Mouse (Mus musculus): Measurements from ENCODE around the gene Wdr93. TPM values are rescaled to one million over a fixed set of nuclear protein-coding genes. Genes with fewer than 3 reads are reported as not detected.
A peak's percentile ranks its signal among the peaks of the same experiment; 100 is the strongest.

The Wdr93 gene
- total and polyA plus RNA-seq, 2 experiments from 2014 or later, result 0.27 to 0.32 TPM

DNA sequence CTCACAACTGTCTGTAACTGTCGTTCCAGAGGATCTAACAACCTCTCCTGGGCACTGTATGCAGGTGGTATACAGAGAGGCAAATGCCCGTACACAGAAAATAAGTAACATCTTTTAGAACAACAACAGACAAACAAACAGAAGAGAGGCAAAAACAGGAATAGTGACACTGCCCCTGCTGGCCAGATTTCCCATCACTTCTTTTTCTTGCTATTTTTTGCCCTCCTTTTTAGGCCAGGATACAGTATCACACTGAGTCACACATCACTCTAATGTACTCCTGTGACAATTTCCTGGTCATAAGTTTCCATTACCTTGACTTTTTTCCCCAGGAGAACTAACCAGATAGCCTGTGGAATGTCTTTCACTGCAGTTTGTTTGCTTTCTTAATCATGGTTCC lies 13.4 kb downstream of the Wdr93 start:
- no peak for DNase-seq (ENCODE audit: low spot score)
- H3K4me3 ChIP-seq (ENCODE audit: low read depth, low read length), result no peak overlapping the region
- H3K9ac ChIP-seq (replicated peaks; ENCODE audit: low read length, poor library complexity, severe bottlenecking), result no peak overlapping the region
- no peak overlapping the region for H3K4me2 ChIP-seq (ENCODE audit: low read depth, low read length, poor library complexity, severe bottlenecking)
- H3K4me1 ChIP-seq (ENCODE audit: insufficient read depth, low read length), result no peaks in the 10 kb centered on the region
- H3K27me3 ChIP-seq (ENCODE audit: insufficient read depth, low read length), result no peaks in the 10 kb centered on the region
- peak; percentile 38 for TF ChIP-seq CTCF (IDR thresholded peaks at IDR 0.05)
- WGBS, result 56% methylated on average over 2 of the region's 2 CpGs
- H3K9me3 ChIP-seq (ENCODE audit: low read length), result no peaks in the 10 kb centered on the region
- ATAC-seq (ENCODE audit: low FRiP score), result no peak
- no peak overlapping the region for H3K27ac ChIP-seq (ENCODE audit: low read depth, low read length)
- no peaks in the 10 kb centered on the region for H3K36me3 ChIP-seq (ENCODE audit: insufficient read depth, low read length)

DNA sequence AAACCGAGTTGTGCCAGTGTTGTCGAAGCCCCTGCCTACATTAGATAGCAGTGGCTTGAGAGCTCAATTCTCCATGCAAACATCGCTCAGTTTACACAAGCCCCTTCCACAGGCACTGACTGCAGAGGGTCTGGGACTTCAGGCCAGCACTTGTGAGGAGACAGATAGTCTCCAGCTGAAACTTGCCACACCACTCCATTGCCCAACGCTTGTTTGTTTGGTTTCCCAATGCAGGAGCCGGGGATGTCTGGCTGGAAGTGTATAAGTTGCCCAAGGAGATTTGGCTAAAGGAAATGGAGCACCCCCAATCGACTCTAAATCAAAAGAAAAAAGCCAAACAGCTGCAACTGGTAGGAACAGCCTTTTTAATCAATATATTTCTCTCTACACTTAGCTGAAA lies 15.2 kb downstream of the Wdr93 start:
- no peak overlapping the region for H3K9ac ChIP-seq (replicated peaks; ENCODE audit: low read length, poor library complexity, severe bottlenecking)
- no peak overlapping the region for H3K4me2 ChIP-seq (ENCODE audit: low read depth, low read length, poor library complexity, severe bottlenecking)
- no peaks in the 10 kb centered on the region for H3K4me1 ChIP-seq (ENCODE audit: insufficient read depth, low read length)
- 77% methylated on average over 6 of the region's 6 CpGs for WGBS
- no peak overlapping the region for H3K4me3 ChIP-seq (ENCODE audit: low read depth, low read length)
- no peaks in the 10 kb centered on the region for H3K36me3 ChIP-seq (ENCODE audit: insufficient read depth, low read length)
- DNase-seq (ENCODE audit: low spot score) (no peak), ATAC-seq (ENCODE audit: low FRiP score) (no peak)
- no peak overlapping the region for H3K27ac ChIP-seq (ENCODE audit: low read depth, low read length)
- H3K9me3 ChIP-seq (ENCODE audit: low read length), result no peaks in the 10 kb centered on the region
- H3K27me3 ChIP-seq (ENCODE audit: insufficient read depth, low read length), result no peaks in the 10 kb centered on the region
- TF ChIP-seq CTCF (IDR thresholded peaks at IDR 0.05), result no peak

DNA sequence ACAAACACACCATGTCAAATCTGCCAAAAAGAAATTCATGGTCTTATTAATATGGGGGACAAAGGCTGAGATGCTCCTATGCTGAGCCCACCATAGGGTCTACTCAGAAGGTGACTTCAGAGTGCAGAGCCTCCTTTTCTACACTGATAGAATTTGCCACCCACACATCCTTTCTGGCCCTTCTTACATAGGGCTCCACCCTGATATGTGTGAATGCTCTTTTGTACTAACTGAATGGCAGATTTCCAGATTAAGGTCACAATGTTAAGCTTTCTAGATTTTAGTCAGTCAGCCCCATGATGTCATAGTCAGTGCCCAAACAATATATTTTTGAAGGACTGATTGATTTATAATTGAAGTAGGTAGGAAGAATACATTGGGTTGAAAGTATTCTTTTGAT lies 16.8 kb downstream of the Wdr93 start:
- TF ChIP-seq CTCF (IDR thresholded peaks at IDR 0.05), result no peak
- H3K27ac ChIP-seq (ENCODE audit: low read depth, low read length), result no peak overlapping the region

DNA sequence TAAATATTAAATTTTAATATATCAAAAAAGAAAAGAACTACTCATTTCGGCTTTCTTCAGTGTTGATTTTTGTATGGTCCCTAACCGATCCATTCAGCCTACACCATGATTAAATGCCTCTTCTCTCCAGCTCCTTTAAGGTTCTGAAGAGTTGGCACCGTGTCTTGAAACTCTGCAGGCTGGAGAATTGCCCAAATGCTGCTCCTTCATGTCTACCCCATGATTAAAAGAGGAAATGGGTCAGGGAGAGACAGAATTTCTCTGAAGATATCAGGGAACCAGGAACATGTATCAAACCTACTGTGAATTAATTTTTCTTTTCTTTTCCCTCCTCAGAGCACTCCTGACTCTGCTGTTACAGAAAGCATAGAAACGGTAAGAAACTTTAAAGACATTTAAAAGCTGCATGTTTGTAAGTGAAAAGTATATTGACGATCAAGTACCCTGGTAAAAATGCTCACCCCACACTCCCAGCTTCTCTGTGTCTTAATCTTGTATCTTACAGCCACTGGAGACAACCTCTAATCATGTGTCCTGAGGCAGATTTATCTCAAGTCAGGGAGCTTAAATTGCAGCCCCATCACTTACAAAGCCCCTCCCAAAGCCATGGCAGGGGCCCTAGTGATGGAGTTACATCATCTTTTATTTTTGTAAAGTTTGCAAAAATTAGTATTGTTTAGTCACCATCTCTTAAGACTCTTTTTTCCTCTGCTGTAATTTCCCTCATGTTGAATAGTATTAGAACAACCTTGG lies 18.3 kb downstream of the Wdr93 start:
- ATAC-seq (ENCODE audit: low FRiP score), result no peak
- TF ChIP-seq CTCF (IDR thresholded peaks at IDR 0.05), result no peak
- no peaks in the 10 kb centered on the region for H3K36me3 ChIP-seq (ENCODE audit: insufficient read depth, low read length)
- no peak overlapping the region for H3K9ac ChIP-seq (replicated peaks; ENCODE audit: low read length, poor library complexity, severe bottlenecking)
- H3K4me2 ChIP-seq (ENCODE audit: low read depth, low read length, poor library complexity, severe bottlenecking), result no peak overlapping the region
- no peak overlapping the region for H3K4me3 ChIP-seq (ENCODE audit: low read depth, low read length)
- no peak for DNase-seq (ENCODE audit: low spot score)
- no peaks in the 10 kb centered on the region for H3K27me3 ChIP-seq (ENCODE audit: insufficient read depth, low read length)
- no peak overlapping the region for H3K27ac ChIP-seq (ENCODE audit: low read depth, low read length)
- no peaks in the 10 kb centered on the region for H3K4me1 ChIP-seq (ENCODE audit: insufficient read depth, low read length)
- WGBS, result 75% methylated on average over 5 of the region's 5 CpGs
- no peaks in the 10 kb centered on the region for H3K9me3 ChIP-seq (ENCODE audit: low read length)

More for the DNA sequence above, 16.8 kb downstream of the Wdr93 start:
- Histone ChIP-seq H3K9ac (replicated peaks; ENCODE audit: low read length, poor library complexity, severe bottlenecking) (no peak overlapping the region), H3K4me2 (ENCODE audit: low read depth, low read length, poor library complexity, severe bottlenecking) (no peak overlapping the region), H3K4me1 (ENCODE audit: insufficient read depth, low read length) (no peaks in the 10 kb centered on the region), H3K27me3 (ENCODE audit: insufficient read depth, low read length) (no peaks in the 10 kb centered on the region), H3K9me3 (ENCODE audit: low read length) (no peaks in the 10 kb centered on the region), H3K36me3 (ENCODE audit: insufficient read depth, low read length) (no peaks in the 10 kb centered on the region), H3K4me3 (ENCODE audit: low read depth, low read length) (no peak overlapping the region)
- ATAC-seq (ENCODE audit: low FRiP score), result no peak
- no peak for DNase-seq (ENCODE audit: low spot score)

DNA sequence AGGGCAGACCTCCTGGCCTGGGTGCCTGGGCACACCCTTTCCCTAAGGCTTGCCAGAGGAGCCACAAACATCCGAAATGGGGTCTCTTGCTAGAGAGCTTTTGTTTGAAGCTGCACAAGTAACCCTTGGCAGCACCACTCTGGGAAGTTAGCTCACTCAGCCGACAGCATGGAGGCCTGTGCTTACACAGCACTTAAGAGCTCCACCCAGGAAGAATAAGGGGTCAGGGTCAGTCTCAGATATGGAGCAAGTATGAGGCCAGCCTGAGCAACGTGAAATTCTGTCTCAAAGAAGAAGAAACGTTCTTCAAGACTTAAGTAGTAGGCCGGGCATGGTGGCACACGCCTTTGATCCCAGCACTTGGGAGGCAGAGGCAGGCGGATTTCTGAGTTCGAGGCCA lies 19.1 kb downstream of the Wdr93 start:
- H3K27me3 ChIP-seq (ENCODE audit: insufficient read depth, low read length), result no peaks in the 10 kb centered on the region
- 79% methylated on average over 8 of the region's 8 CpGs for WGBS
- no peak for ATAC-seq (ENCODE audit: low FRiP score)

DNA sequence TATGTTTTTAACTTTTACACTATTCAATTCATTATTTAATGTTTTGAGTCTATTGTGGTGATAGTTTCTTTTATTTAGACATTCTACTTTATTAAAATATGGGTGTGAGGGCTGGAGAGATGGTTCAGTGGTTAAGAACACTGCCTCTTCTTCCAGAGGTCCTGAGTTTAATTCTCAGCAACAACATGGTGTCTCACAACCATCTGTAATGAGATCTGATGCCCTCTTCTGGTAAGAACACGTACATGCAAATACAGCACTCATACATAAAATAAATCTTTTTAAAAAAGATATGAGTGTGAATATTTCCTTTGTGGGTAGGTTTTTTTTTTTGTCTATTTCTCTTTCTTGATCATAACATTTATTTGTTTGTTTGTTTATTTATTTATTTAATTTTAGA lies 23.0 kb downstream of the Wdr93 start:
- DNase-seq (ENCODE audit: low spot score), result no peak
- Histone ChIP-seq H3K36me3 (ENCODE audit: insufficient read depth, low read length) (no peaks in the 10 kb centered on the region), H3K4me2 (ENCODE audit: low read depth, low read length, poor library complexity, severe bottlenecking) (no peak overlapping the region), H3K27me3 (ENCODE audit: insufficient read depth, low read length) (no peaks in the 10 kb centered on the region), H3K4me1 (ENCODE audit: insufficient read depth, low read length) (no peaks in the 10 kb centered on the region), H3K4me3 (ENCODE audit: low read depth, low read length) (no peak overlapping the region), H3K9me3 (ENCODE audit: low read length) (no peaks in the 10 kb centered on the region), H3K9ac (replicated peaks; ENCODE audit: low read length, poor library complexity, severe bottlenecking) (no peak overlapping the region), H3K27ac (ENCODE audit: low read depth, low read length) (no peak overlapping the region)
- peak; percentile 26 for TF ChIP-seq CTCF (IDR thresholded peaks at IDR 0.05)
- 36% methylated on average over 1 of the region's 1 CpGs for WGBS
- no peak for ATAC-seq (ENCODE audit: low FRiP score)

More for the DNA sequence above, 19.1 kb downstream of the Wdr93 start:
- no peak overlapping the region for H3K27ac ChIP-seq (ENCODE audit: low read depth, low read length)
- no peak overlapping the region for H3K4me3 ChIP-seq (ENCODE audit: low read depth, low read length)
- no peak overlapping the region for H3K4me2 ChIP-seq (ENCODE audit: low read depth, low read length, poor library complexity, severe bottlenecking)
- H3K4me1 ChIP-seq (ENCODE audit: insufficient read depth, low read length), result no peaks in the 10 kb centered on the region
- no peaks in the 10 kb centered on the region for H3K9me3 ChIP-seq (ENCODE audit: low read length)
- DNase-seq (ENCODE audit: low spot score), result no peak
- no peak overlapping the region for H3K9ac ChIP-seq (replicated peaks; ENCODE audit: low read length, poor library complexity, severe bottlenecking)
- TF ChIP-seq CTCF (IDR thresholded peaks at IDR 0.05), result no peak
- no peaks in the 10 kb centered on the region for H3K36me3 ChIP-seq (ENCODE audit: insufficient read depth, low read length)

All from midbrain, postnatal 0 days (tissue).